Comparison of ENCODE assay signal across 13 mouse cellular contexts in the genomic region with DNA sequence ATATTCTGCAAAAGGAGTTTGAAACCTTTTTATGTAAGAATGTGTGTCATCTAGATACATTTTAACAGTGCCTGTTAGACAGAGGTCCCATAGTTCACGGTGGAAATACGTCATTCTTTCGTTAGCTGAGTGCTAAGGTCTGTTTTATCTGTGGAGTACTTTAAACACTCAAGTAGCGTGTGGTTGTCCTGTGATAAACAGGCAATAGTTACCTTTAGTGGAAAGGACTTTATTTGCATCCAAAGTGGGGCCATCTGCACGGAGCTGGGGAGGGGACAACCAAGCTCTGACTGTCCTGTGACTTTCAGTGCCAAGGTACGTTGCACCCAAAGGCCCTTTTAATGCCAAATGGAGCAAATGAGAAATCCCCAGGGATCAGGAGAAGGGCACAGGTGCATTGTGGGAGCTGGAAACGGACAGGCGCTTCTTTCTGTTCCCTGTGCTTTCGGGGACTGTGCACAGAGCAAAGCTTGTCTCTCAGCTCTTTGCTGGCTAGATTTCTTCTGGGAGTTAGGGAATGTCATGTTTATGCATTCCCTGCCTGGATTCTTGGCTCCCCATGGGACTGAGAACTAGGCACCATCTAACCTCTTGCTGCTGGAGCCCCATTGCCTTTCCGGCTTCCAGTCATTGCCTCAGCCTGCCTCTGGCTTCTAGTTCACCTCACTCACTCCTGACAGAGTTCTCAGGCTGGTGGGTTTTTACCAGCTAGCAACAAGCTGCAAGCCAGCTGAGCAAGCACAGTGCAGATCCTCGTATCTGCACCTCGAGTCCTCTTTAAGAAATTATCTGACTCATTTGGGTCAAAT. TPM values are rescaled to one million over a fixed set of nuclear protein-coding genes. Genes with fewer than 3 reads are reported as not detected.
DNase-seq lines count a peak whose midpoint lies in the region; ATAC-seq and TF ChIP-seq lines count a peak whose summit lies in the region.
"Had no signal": no experiment of that assay in that cellular context is flagged by ENCODE, and none has a peak within 500 bp of the region (broad histone marks: within the 10 kb centered on the region; RNA-seq: fewer than 3 reads in every experiment).

No protein-coding gene starts in this region.

- no peak for DNase-seq in hindbrain, postnatal 0 days (ENCODE audit: low spot score)
- DNase-seq in hindbrain, embryonic 14.5 days (ENCODE audit: low spot score) = no peak
- DNase-seq in CH12.LX (ENCODE audit: extremely low read depth) = peak; percentile 35
- no peak for DNase-seq in urinary bladder, postnatal 4 days (ENCODE audit: low spot score in 2 of 2)
- DNase-seq in spleen, postnatal 14 days (ENCODE audit: low spot score in 2 of 2) = no peak
- DNase-seq in forebrain, embryonic 14.5 days (ENCODE audit: low spot score) = no peak
- DNase-seq: adrenal gland, postnatal 25 days; forebrain, postnatal 0 days; thymus, postnatal 4 days had no signal

- TF ChIP-seq CTCF in hindbrain, postnatal 0 days (IDR thresholded peaks at IDR 0.05; ENCODE audit: low read depth) = no peak
- TF ChIP-seq CTCF in CH12.LX (conservative IDR thresholded peaks at IDR 0.05 in 1 of 2, IDR thresholded peaks at IDR 0.05 in 1 of 2; ENCODE audit: low read depth in 2 of 2, low read length in 2 of 2) = no peak

- no peaks in the 10 kb centered on the region for H3K36me3 ChIP-seq in hindbrain, postnatal 0 days (ENCODE audit: insufficient read depth, low read length)
- peaks cover 23% of the 10 kb centered on the region for H3K36me3 ChIP-seq in hindbrain, embryonic 14.5 days (replicated peaks; ENCODE audit: control insufficient read depth, insufficient read depth)
- H3K36me3 ChIP-seq in CH12.LX (replicated peaks in 1 of 2; ENCODE audit: control insufficient read depth in 1 of 2, insufficient read depth in 1 of 2, low read length in 1 of 2) = peaks cover 25 to 75% of the 10 kb centered on the region in 2 experiments
- H3K36me3 ChIP-seq in lung, embryonic 15.5 days = peaks cover 15% of the 10 kb centered on the region
- H3K36me3 ChIP-seq in forebrain, embryonic 14.5 days (ENCODE audit: control insufficient read depth, insufficient read depth, low read length) = peaks cover 33% of the 10 kb centered on the region

- H3K79me2 ChIP-seq in CH12.LX (replicated peaks; ENCODE audit: control insufficient read depth, extremely low read depth, insufficient read depth, poor library complexity, severe bottlenecking) = peaks cover 18% of the 10 kb centered on the region

- peak overlapping the region; percentile 15; the same call in 1 of the 2 replicates for H3K27ac ChIP-seq in hindbrain, postnatal 0 days
- no peak overlapping the region for H3K27ac ChIP-seq in hindbrain, embryonic 14.5 days
- no peak overlapping the region; the same call in 1 of the 2 replicates for H3K27ac ChIP-seq in CH12.LX (ENCODE audit: insufficient read depth, low read depth)
- H3K27ac ChIP-seq in lung, embryonic 15.5 days = peak overlapping the region; percentile 42
- no peak overlapping the region for H3K27ac ChIP-seq in forebrain, embryonic 14.5 days (ENCODE audit: low read depth, low read length)
- H3K27ac ChIP-seq: hindbrain, embryonic 10.5 days had no signal

- no peak for TF ChIP-seq EP300 in CH12.LX (IDR thresholded peaks at IDR 0.05; ENCODE audit: low read length)

- 77% methylated on average over 12 of the region's 12 CpGs for WGBS in hindbrain, postnatal 0 days
- WGBS in hindbrain, embryonic 14.5 days = 80% methylated on average over 12 of the region's 12 CpGs
- 54% methylated on average over 12 of the region's 12 CpGs for WGBS in lung, embryonic 15.5 days
- WGBS in forebrain, embryonic 14.5 days = 83% methylated on average over 12 of the region's 12 CpGs

- in situ Hi-C loops in CH12.LX (cut with MboI; ENCODE audit: low pct_ligation_motif_present, low pct_unique_long_range_greater_than_20kb, low sequenced_read_pairs) = no loop called here

- H3K4me1 ChIP-seq in hindbrain, postnatal 0 days (ENCODE audit: insufficient read depth, low read length) = no peaks in the 10 kb centered on the region
- peaks cover 6% of the 10 kb centered on the region; the same call in 1 of the 2 replicates for H3K4me1 ChIP-seq in hindbrain, embryonic 14.5 days (replicated peaks; ENCODE audit: control insufficient read depth, insufficient read depth, low read length)
- H3K4me1 ChIP-seq in CH12.LX (ENCODE audit: control insufficient read depth in 1 of 2, insufficient read depth in 2 of 2) = peaks cover 23 to 58% of the 10 kb centered on the region in 2 experiments
- peaks cover 47% of the 10 kb centered on the region for H3K4me1 ChIP-seq in lung, embryonic 15.5 days
- peaks cover 4% of the 10 kb centered on the region; the same call in 1 of the 2 replicates for H3K4me1 ChIP-seq in forebrain, embryonic 14.5 days (ENCODE audit: control insufficient read depth, insufficient read depth, low read length)

- H3K27me3 ChIP-seq in hindbrain, postnatal 0 days (ENCODE audit: insufficient read depth, low read length) = no peaks in the 10 kb centered on the region
- H3K27me3 ChIP-seq in hindbrain, embryonic 14.5 days (ENCODE audit: control insufficient read depth, insufficient read depth, low read length) = no peaks in the 10 kb centered on the region
- H3K27me3 ChIP-seq in CH12.LX (replicated peaks) = no peaks in the 10 kb centered on the region
- H3K27me3 ChIP-seq in lung, embryonic 15.5 days = no peaks in the 10 kb centered on the region
- H3K27me3 ChIP-seq in forebrain, embryonic 14.5 days (replicated peaks; ENCODE audit: control insufficient read depth, insufficient read depth, low read length) = no peaks in the 10 kb centered on the region

- no peak for TF ChIP-seq POLR2A in CH12.LX (IDR thresholded peaks at IDR 0.05; ENCODE audit: low read depth, low read length)

- no peak overlapping the region for H3K4me3 ChIP-seq in hindbrain, postnatal 0 days (ENCODE audit: low read length)
- H3K4me3 ChIP-seq in hindbrain, embryonic 14.5 days (replicated peaks; ENCODE audit: low read length) = no peak overlapping the region
- no peak overlapping the region for H3K4me3 ChIP-seq in CH12.LX (replicated peaks in 1 of 3; ENCODE audit: low read depth in 2 of 3, low read length in 2 of 3, poor library complexity in 1 of 3)
- no peak overlapping the region for H3K4me3 ChIP-seq in lung, embryonic 15.5 days
- H3K4me3 ChIP-seq in forebrain, embryonic 14.5 days (ENCODE audit: low read depth, low read length) = no peak overlapping the region
- H3K4me3 ChIP-seq: hindbrain, embryonic 10.5 days had no signal

- no peak overlapping the region for H3K9ac ChIP-seq in hindbrain, postnatal 0 days (replicated peaks; ENCODE audit: low read length)
- no peak overlapping the region for H3K9ac ChIP-seq in hindbrain, embryonic 14.5 days
- no peak overlapping the region for H3K9ac ChIP-seq in CH12.LX (ENCODE audit: insufficient read depth, low read depth)
- H3K9ac ChIP-seq in lung, embryonic 15.5 days = no peak overlapping the region
- no peak overlapping the region for H3K9ac ChIP-seq in forebrain, embryonic 14.5 days (ENCODE audit: low read length)
- H3K9ac ChIP-seq: forebrain, postnatal 0 days had no signal

- H3K9me3 ChIP-seq in hindbrain, postnatal 0 days (ENCODE audit: low read length) = no peaks in the 10 kb centered on the region
- no peaks in the 10 kb centered on the region for H3K9me3 ChIP-seq in hindbrain, embryonic 14.5 days (ENCODE audit: control insufficient read depth, low read length)
- no peaks in the 10 kb centered on the region for H3K9me3 ChIP-seq in CH12.LX (replicated peaks; ENCODE audit: low read length)
- no peaks in the 10 kb centered on the region for H3K9me3 ChIP-seq in lung, embryonic 15.5 days
- no peaks in the 10 kb centered on the region for H3K9me3 ChIP-seq in forebrain, embryonic 14.5 days (replicated peaks; ENCODE audit: control insufficient read depth, low read length)
- H3K9me3 ChIP-seq: hindbrain, embryonic 10.5 days had no signal

- no peak for TF ChIP-seq RAD21 in CH12.LX (IDR thresholded peaks at IDR 0.05; ENCODE audit: low read depth, low read length)

- H3K4me2 ChIP-seq in hindbrain, postnatal 0 days (ENCODE audit: low read depth, low read length) = no peak overlapping the region
- H3K4me2 ChIP-seq in hindbrain, embryonic 14.5 days (replicated peaks) = no peak overlapping the region
- H3K4me2 ChIP-seq in CH12.LX (ENCODE audit: insufficient read depth, low read depth, poor library complexity, severe bottlenecking) = no peak overlapping the region
- H3K4me2 ChIP-seq in lung, embryonic 15.5 days = no peak overlapping the region
- H3K4me2 ChIP-seq in forebrain, embryonic 14.5 days (ENCODE audit: low read length) = no peak overlapping the region

- ATAC-seq in hindbrain, postnatal 0 days = no peak
- no peak for ATAC-seq in hindbrain, embryonic 14.5 days (ENCODE audit: low FRiP score)
- ATAC-seq in common myeloid progenitor, adult 5-6 weeks (replicated peaks; ENCODE audit: low read depth, poor library complexity, severe bottlenecking) = peak; percentile 42; the same call in 1 of the 2 replicates
- no peak for ATAC-seq in lung, embryonic 15.5 days (ENCODE audit: borderline replicate concordance, extremely low read depth, low FRiP score, low TSS enrichment)
- ATAC-seq in forebrain, embryonic 14.5 days = no peak
- ATAC-seq: forebrain, postnatal 0 days; midbrain, embryonic 16.5 days had no signal

- dilution Hi-C loops in CH12.LX (cut with MboI; ENCODE audit: extremely low pct_ligation_motif_present, extremely low pct_unique_long_range_greater_than_20kb, low sequenced_read_pairs) = no loop called here

RNA-seq across cellular contexts. Expression of gene Ccni, which starts 56.1 kb away (rescaled TPM):
- 269 and 279 TPM in 2 replicates for total RNA-seq in hindbrain, postnatal 0 days (2014; rRNA removed)
- 116 and 122 TPM in 2 replicates for polyA plus RNA-seq in hindbrain, postnatal 0 days (2015; fragmentation: Nextera tagmentation; extraction: Ambion mirVana)
- 173 and 186 TPM in 2 replicates for polyA plus RNA-seq in hindbrain, embryonic 14.5 days (2014; fragmentation: Nextera tagmentation; extraction: Ambion mirVana)
- total RNA-seq in CH12.LX (2012; rRNA removed) (30.1 and 34.7 TPM in 2 replicates), CH12.LX (2014; rRNA removed) (91.6 and 93.3 TPM in 2 replicates)
- polyA plus RNA-seq in CH12.LX (2012; ENCODE audit: insufficient read length, low read depth) = 59.5 and 82.1 TPM in 2 replicates
- total RNA-seq in common myeloid progenitor, adult 5-6 weeks (2017) = 161 and 175 TPM in 2 replicates
- 124 and 132 TPM in 2 replicates for polyA plus RNA-seq in lung, embryonic 15.5 days (2015; fragmentation: Nextera tagmentation; extraction: Ambion mirVana)
- 195 and 209 TPM in 2 replicates for polyA plus RNA-seq in forebrain, embryonic 14.5 days (2014; fragmentation: Nextera tagmentation; extraction: Ambion mirVana)

RNA-seq across cellular contexts. Expression of gene 2010109A12Rik, which starts 56.1 kb away (rescaled TPM):
- 0.36 TPM in 1 of 2 replicates, not detected in the other for total RNA-seq in hindbrain, postnatal 0 days (2014; rRNA removed)
- polyA plus RNA-seq in hindbrain, postnatal 0 days (2015; fragmentation: Nextera tagmentation; extraction: Ambion mirVana) = 0.71 and 0.72 TPM in 2 replicates
- 0.94 and 1.2 TPM in 2 replicates for polyA plus RNA-seq in hindbrain, embryonic 14.5 days (2014; fragmentation: Nextera tagmentation; extraction: Ambion mirVana)
- total RNA-seq in CH12.LX (2012; rRNA removed) = 0.25 and 0.42 TPM in 2 replicates
- total RNA-seq in CH12.LX (2014; rRNA removed) = not detected in 2 replicates
- 0.38 TPM in 1 of 2 replicates, not detected in the other for polyA plus RNA-seq in CH12.LX (2012; ENCODE audit: insufficient read length, low read depth)
- total RNA-seq in common myeloid progenitor, adult 5-6 weeks (2017) = 1.3 and 5.7 TPM in 2 replicates
- polyA plus RNA-seq in lung, embryonic 15.5 days (2015; fragmentation: Nextera tagmentation; extraction: Ambion mirVana) = 1.1 and 1.8 TPM in 2 replicates
- 2.7 and 2.8 TPM in 2 replicates for polyA plus RNA-seq in forebrain, embryonic 14.5 days (2014; fragmentation: Nextera tagmentation; extraction: Ambion mirVana)

RNA-seq across cellular contexts. Expression of gene Sept11, which starts 56.9 kb away (rescaled TPM):
- total RNA-seq in hindbrain, postnatal 0 days (2014; rRNA removed) = 79.3 and 88.1 TPM in 2 replicates
- 92.2 and 92.5 TPM in 2 replicates for polyA plus RNA-seq in hindbrain, postnatal 0 days (2015; fragmentation: Nextera tagmentation; extraction: Ambion mirVana)
- 155 and 163 TPM in 2 replicates for polyA plus RNA-seq in hindbrain, embryonic 14.5 days (2014; fragmentation: Nextera tagmentation; extraction: Ambion mirVana)
- total RNA-seq in CH12.LX (2012; rRNA removed) = 72.3 and 76.5 TPM in 2 replicates
- 66.5 and 78.5 TPM in 2 replicates for total RNA-seq in CH12.LX (2014; rRNA removed)
- 138 and 159 TPM in 2 replicates for polyA plus RNA-seq in CH12.LX (2012; ENCODE audit: insufficient read length, low read depth)
- total RNA-seq in common myeloid progenitor, adult 5-6 weeks (2017) = 66.4 and 67.9 TPM in 2 replicates
- 161 and 168 TPM in 2 replicates for polyA plus RNA-seq in lung, embryonic 15.5 days (2015; fragmentation: Nextera tagmentation; extraction: Ambion mirVana)
- 149 and 167 TPM in 2 replicates for polyA plus RNA-seq in forebrain, embryonic 14.5 days (2014; fragmentation: Nextera tagmentation; extraction: Ambion mirVana)

Comparison
In these comparisons a context has a peak if more than half of its experiments do, and no peak if none do; other contexts are left out.
1. H3K27ac ChIP-seq: peak in hindbrain, postnatal 0 days (single experiment) and lung, embryonic 15.5 days (single experiment); none in hindbrain, embryonic 14.5 days (single experiment), CH12.LX (single experiment) and forebrain, embryonic 14.5 days (single experiment).